9 mouse cellular contexts compared by ENCODE assay signal in the genomic region with DNA sequence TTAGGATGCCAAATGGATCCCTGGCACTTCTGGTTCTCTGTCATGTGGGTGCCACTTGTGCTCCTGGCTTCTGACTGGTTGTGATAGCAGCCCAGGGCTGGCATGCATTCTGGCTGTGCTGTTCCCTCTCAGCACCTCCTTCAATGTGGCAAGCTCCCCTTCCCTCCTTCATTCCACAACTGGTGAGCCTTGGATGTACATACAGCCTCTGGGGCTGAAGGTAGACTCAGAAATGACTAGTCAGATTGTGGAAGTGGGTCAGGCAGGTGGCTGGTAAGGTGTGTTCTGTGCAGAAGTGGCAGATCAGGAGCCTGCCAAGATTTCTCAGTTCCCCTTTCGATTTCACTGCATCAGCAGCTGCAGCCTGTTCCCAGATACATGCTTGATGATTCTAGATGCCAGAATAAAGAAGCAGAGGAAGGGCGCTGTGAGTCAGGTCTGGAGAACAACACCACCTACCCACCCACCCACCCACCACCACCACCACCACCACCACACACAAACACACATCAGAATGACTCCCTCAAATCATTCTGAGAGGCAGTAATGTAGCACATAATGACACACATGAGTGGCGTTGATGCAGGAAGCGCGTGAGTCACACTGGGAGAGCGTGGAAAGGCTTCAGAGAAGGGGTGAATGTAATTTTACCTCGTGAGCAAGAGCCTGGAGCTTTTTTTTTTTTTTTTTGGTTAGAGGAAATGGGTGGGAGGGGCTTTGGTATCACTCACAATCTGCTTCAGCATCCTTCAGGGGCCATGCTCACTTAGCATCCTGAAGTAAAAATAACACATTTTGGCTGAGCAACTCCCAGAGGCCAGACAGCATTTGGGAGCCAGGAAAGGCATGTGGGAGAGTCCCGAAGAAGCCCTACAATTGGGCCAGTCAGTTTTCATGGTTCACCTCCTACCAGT.
DNase-seq lines count a peak whose midpoint lies in the region; ATAC-seq lines count a peak whose summit lies in the region.
"Had no signal": no experiment of that assay in that cellular context is flagged by ENCODE, and none has a peak within 500 bp of the region (broad histone marks: within the 10 kb centered on the region; RNA-seq: fewer than 3 reads in every experiment).

No protein-coding gene starts in this region.

- WGBS in kidney, embryonic 16.5 days = 48% methylated on average over 8 of the region's 8 CpGs

- H3K4me2 ChIP-seq in kidney, embryonic 16.5 days (replicated peaks; ENCODE audit: low read depth, low read length) = no peak overlapping the region
- H3K4me2 ChIP-seq: heart, embryonic 15.5 days had no signal

- no peaks in the 10 kb centered on the region for H3K27me3 ChIP-seq in kidney, embryonic 16.5 days (ENCODE audit: insufficient read depth, low read length)
- H3K27me3 ChIP-seq: heart, embryonic 15.5 days had no signal

- peak; percentile 4 for DNase-seq in kidney, adult 9 months
- peak; percentile 29 to 33 for DNase-seq in layer of hippocampus, postnatal 36 days
- DNase-seq in telencephalon, adult 2 months (ENCODE audit: low read depth, low spot score) = peak; percentile 79
- DNase-seq in adrenal gland, adult 2 months = no peak
- no peak for DNase-seq in urinary bladder, postnatal 10 days (ENCODE audit: low spot score)
- DNase-seq in gastrocnemius, adult 18-20 months (ENCODE audit: low spot score) = no peak

- H3K36me3 ChIP-seq in kidney, embryonic 16.5 days (ENCODE audit: insufficient read depth, low read length) = no peaks in the 10 kb centered on the region
- H3K36me3 ChIP-seq: heart, embryonic 15.5 days had no signal

- no peak overlapping the region for H3K9ac ChIP-seq in kidney, embryonic 16.5 days (replicated peaks; ENCODE audit: low read length)
- H3K9ac ChIP-seq: heart, embryonic 15.5 days had no signal

- H3K4me3 ChIP-seq in kidney, embryonic 16.5 days (ENCODE audit: low read length) = no peak overlapping the region
- H3K4me3 ChIP-seq: heart, embryonic 15.5 days had no signal

- no peak for ATAC-seq in kidney, embryonic 16.5 days (ENCODE audit: low FRiP score, low TSS enrichment)
- ATAC-seq in common myeloid progenitor, adult 5-6 weeks (replicated peaks; ENCODE audit: low read depth, poor library complexity, severe bottlenecking) = peak; percentile 62

- no peaks in the 10 kb centered on the region for H3K9me3 ChIP-seq in kidney, embryonic 16.5 days (ENCODE audit: low read length)
- H3K9me3 ChIP-seq: heart, embryonic 15.5 days had no signal

- H3K27ac ChIP-seq in kidney, embryonic 16.5 days (ENCODE audit: low read length) = no peak overlapping the region
- H3K27ac ChIP-seq: heart, embryonic 15.5 days had no signal

- H3K4me1 ChIP-seq in kidney, embryonic 16.5 days (ENCODE audit: insufficient read depth, low read length) = no peaks in the 10 kb centered on the region
- H3K4me1 ChIP-seq: heart, embryonic 15.5 days had no signal

Comparison
In these comparisons a context has a peak if more than half of its experiments do, and no peak if none do; other contexts are left out.
1. DNase-seq: peak in kidney, adult 9 months (single experiment), layer of hippocampus, postnatal 36 days (2 of 2) and telencephalon, adult 2 months (single experiment); none in adrenal gland, adult 2 months (single experiment), urinary bladder, postnatal 10 days (single experiment) and gastrocnemius, adult 18-20 months (single experiment).